Mouse (Mus musculus): Measurements from ENCODE around the gene Nat8f4. TPM values are rescaled to one million over a fixed set of nuclear protein-coding genes. Genes with fewer than 3 reads are reported as not detected.

The Nat8f4 gene
- polyA plus RNA-seq, 2 experiments, result 0.64 to 0.81 TPM

GRCm38 (mm10) chr6:85851062-85851773 is 53.5 kb downstream of the Nat8f4 start:
- 49% methylated on average over 7 of the region's 7 CpGs for WGBS (ENCODE audit: insufficient replicate concordance)
- DNase-seq (ENCODE audit: low read depth in 3 of 3, low spot score in 3 of 3), result no peak

DNA sequence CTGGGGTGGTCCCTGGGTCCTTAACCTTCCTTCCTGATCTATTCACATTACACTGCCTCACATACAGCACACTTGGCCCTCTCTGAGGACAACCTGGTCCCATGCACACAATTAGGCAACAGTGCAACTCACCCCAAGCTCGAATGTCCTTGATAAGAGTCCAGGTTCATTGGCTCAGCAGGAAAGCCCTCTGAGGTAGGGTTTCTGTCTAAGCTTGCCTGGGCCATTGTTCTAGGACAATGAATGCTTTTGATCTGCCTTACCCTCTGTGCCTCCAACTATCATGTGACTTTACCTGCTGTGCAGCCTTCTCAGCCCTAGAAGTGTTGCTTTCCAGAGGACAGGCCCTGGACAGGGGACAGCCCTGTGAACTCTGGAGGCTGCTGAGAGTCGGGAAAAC is 55.4 kb downstream of the Nat8f4 start:
- H3K9ac ChIP-seq (replicated peaks), result no peak overlapping the region
- peaks cover 0 to 4% of the 10 kb centered on the region in 2 experiments; a peak in 1 of 4 replicates for H3K4me1 ChIP-seq (replicated peaks; ENCODE audit: control insufficient read depth in 2 of 2, insufficient read depth in 2 of 2, low read length in 1 of 2)
- no peak overlapping the region for H3K27ac ChIP-seq
- no peak for DNase-seq (ENCODE audit: low read depth in 3 of 3, low spot score in 3 of 3)
- TF ChIP-seq EP300 (IDR thresholded peaks at IDR 0.05; ENCODE audit: low read depth), result no peak
- H3K27me3 ChIP-seq (ENCODE audit: control insufficient read depth, insufficient read depth, low read length), result no peaks in the 10 kb centered on the region
- ATAC-seq (ENCODE audit: insufficient read depth), result no peak
- no peak overlapping the region for H3K4me3 ChIP-seq (ENCODE audit: insufficient read depth in 1 of 2, low read depth in 2 of 2, low read length in 2 of 2)
- no peak overlapping the region for H3K4me2 ChIP-seq (ENCODE audit: low read depth)
- no peaks in the 10 kb centered on the region for H3K9me3 ChIP-seq (ENCODE audit: control insufficient read depth, low read length)
- no peaks in the 10 kb centered on the region for H3K36me3 ChIP-seq (replicated peaks; ENCODE audit: control insufficient read depth, insufficient read depth, low read depth)
- WGBS (ENCODE audit: insufficient replicate concordance), result 21% methylated on average over 2 of the region's 2 CpGs

More at GRCm38 (mm10) chr6:85851062-85851773, 53.5 kb downstream of the Nat8f4 start:
- H3K9me3 ChIP-seq (ENCODE audit: control insufficient read depth, low read length), result no peaks in the 10 kb centered on the region
- H3K27me3 ChIP-seq (ENCODE audit: control insufficient read depth, insufficient read depth, low read length), result no peaks in the 10 kb centered on the region
- no peaks in the 10 kb centered on the region for H3K36me3 ChIP-seq (replicated peaks; ENCODE audit: control insufficient read depth, insufficient read depth, low read depth)
- H3K27ac ChIP-seq, result no peak overlapping the region
- no peak for TF ChIP-seq EP300 (IDR thresholded peaks at IDR 0.05; ENCODE audit: low read depth)
- H3K9ac ChIP-seq (replicated peaks), result no peak overlapping the region
- no peak overlapping the region for H3K4me2 ChIP-seq (ENCODE audit: low read depth)
- no peak for ATAC-seq (ENCODE audit: insufficient read depth)
- peaks cover 0 to 4% of the 10 kb centered on the region in 2 experiments; a peak in 1 of 4 replicates for H3K4me1 ChIP-seq (replicated peaks; ENCODE audit: control insufficient read depth in 2 of 2, insufficient read depth in 2 of 2, low read length in 1 of 2)
- H3K4me3 ChIP-seq (ENCODE audit: insufficient read depth in 1 of 2, low read depth in 2 of 2, low read length in 2 of 2), result no peak overlapping the region

Other genes with a start within 250 kb of the Nat8f4 start
- not detected in 2 replicates for gene Nat8f7, start 191.7 kb downstream of the Nat8f4 start, polyA plus RNA-seq (2012; rRNA removed)
- not detected in 2 replicates for gene Nat8f7, start 191.7 kb downstream of the Nat8f4 start, polyA plus RNA-seq (2014; fragmentation: Nextera tagmentation; extraction: Ambion mirVana)
- gene Nat8f3, start 139.1 kb downstream of the Nat8f4 start, polyA plus RNA-seq (2012; rRNA removed), result not detected in 2 replicates
- gene Nat8f3, start 139.1 kb downstream of the Nat8f4 start, polyA plus RNA-seq (2014; fragmentation: Nextera tagmentation; extraction: Ambion mirVana), result not detected in 2 replicates
- gene Nat8f6, start 83.9 kb downstream of the Nat8f4 start, polyA plus RNA-seq (2012; rRNA removed), result not detected in 2 replicates
- not detected in 2 replicates for gene Nat8f6, start 83.9 kb downstream of the Nat8f4 start, polyA plus RNA-seq (2014; fragmentation: Nextera tagmentation; extraction: Ambion mirVana)
- not detected in 2 replicates for gene Nat8f5, start 83.9 kb downstream of the Nat8f4 start, polyA plus RNA-seq (2012; rRNA removed)
- not detected in 2 replicates for gene Nat8f5, start 83.9 kb downstream of the Nat8f4 start, polyA plus RNA-seq (2014; fragmentation: Nextera tagmentation; extraction: Ambion mirVana)
- gene Nat8, start 72.8 kb downstream of the Nat8f4 start, polyA plus RNA-seq (2012; rRNA removed), result 0.02 TPM in 1 of 2 replicates, not detected in the other
- gene Nat8, start 72.8 kb downstream of the Nat8f4 start, polyA plus RNA-seq (2014; fragmentation: Nextera tagmentation; extraction: Ambion mirVana), result not detected in 2 replicates
- gene Nat8f2, start 35.7 kb downstream of the Nat8f4 start, polyA plus RNA-seq (2012; rRNA removed), result not detected in 2 replicates
- gene Nat8f2, start 35.7 kb downstream of the Nat8f4 start, polyA plus RNA-seq (2014; fragmentation: Nextera tagmentation; extraction: Ambion mirVana), result not detected in 2 replicates
- 8.5 and 12.7 TPM in 2 replicates for gene Tprkb, start 7.0 kb upstream of the Nat8f4 start, polyA plus RNA-seq (2012; rRNA removed)
- gene Tprkb, start 7.0 kb upstream of the Nat8f4 start, polyA plus RNA-seq (2014; fragmentation: Nextera tagmentation; extraction: Ambion mirVana), result 13.4 and 14.6 TPM in 2 replicates
- gene Nat8f1, start 10.8 kb upstream of the Nat8f4 start, polyA plus RNA-seq (2012; rRNA removed), result 4.7 TPM in 2 replicates
- 5.0 and 6.6 TPM in 2 replicates for gene Nat8f1, start 10.8 kb upstream of the Nat8f4 start, polyA plus RNA-seq (2014; fragmentation: Nextera tagmentation; extraction: Ambion mirVana)
- 14.6 and 20.3 TPM in 2 replicates for gene Dusp11, start 56.8 kb upstream of the Nat8f4 start, polyA plus RNA-seq (2012; rRNA removed)
- gene Dusp11, start 56.8 kb upstream of the Nat8f4 start, polyA plus RNA-seq (2014; fragmentation: Nextera tagmentation; extraction: Ambion mirVana), result 27.2 and 30.4 TPM in 2 replicates
- gene Figla, start 111.3 kb upstream of the Nat8f4 start, polyA plus RNA-seq (2012; rRNA removed), result not detected in 2 replicates
- gene Figla, start 111.3 kb upstream of the Nat8f4 start, polyA plus RNA-seq (2014; fragmentation: Nextera tagmentation; extraction: Ambion mirVana), result not detected in 2 replicates
- 65.0 and 73.5 TPM in 2 replicates for gene Add2, start 123.8 kb upstream of the Nat8f4 start, polyA plus RNA-seq (2012; rRNA removed)
- 54.9 and 68.6 TPM in 2 replicates for gene Add2, start 123.8 kb upstream of the Nat8f4 start, polyA plus RNA-seq (2014; fragmentation: Nextera tagmentation; extraction: Ambion mirVana)

Data from liver, embryonic 14.5 days (tissue).